Mouse (Mus musculus) naive thymus-derived CD4-positive, alpha-beta T cell, adult 2 months (primary cell): ENCODE data around the gene Pdilt.
"Not testable (repeated sequence)": the region's sequence is repeated elsewhere in the genome, so short reads cannot be mapped to it uniquely, and the experiment has no call there.

Experiments used
- DNase-seq: peaks from one replicate; pipeline ENCODE4 v3.0.0-alpha.2; 2011; ENCODE audit warnings: low read depth

Gene Pdilt

DNA sequence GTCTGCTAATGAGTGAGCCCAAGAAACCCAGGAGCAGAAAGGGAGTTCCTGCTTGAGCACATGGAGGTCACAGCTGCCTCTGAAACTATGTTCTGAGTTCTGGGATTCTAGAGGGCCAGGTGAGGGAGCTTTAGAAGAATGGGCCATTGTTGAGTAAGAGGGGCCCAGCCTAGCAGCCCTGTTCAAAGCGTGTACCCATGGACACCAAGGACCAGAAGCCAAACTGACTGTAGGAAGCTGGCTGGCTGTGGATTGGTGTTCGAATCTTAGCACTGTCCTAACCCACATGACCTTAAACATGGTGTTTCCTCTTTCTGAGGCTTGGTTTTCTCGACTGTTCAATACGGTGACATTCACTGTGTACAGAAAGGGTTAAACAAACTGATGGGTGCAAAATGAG, at the start of gene Pdilt:
Gene Pdilt, minus strand, starts transcription at position 101 of the 400 bp plus-strand sequence.
- no peak for DNase-seq

DNA sequence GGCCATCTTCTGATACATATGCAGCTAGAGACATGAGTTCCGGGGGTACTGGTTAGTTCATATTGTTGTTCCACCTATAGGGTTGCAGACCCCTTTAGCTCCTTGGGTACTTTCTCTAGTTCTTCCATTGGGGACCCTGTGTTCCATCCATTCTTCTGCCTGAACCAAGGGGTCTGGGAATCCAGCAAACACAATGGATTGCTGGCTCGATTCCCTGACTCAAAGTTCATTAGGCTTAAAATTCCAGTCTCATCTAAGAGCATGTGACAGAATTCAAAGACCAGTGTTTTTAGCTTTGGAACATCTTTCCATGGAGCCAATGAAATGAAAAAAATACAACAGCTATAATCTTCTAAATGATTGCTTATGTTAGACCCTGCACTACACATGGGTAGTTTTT, 39.2 kb upstream of the Pdilt start:
- not testable (repeated sequence) for DNase-seq

DNA sequence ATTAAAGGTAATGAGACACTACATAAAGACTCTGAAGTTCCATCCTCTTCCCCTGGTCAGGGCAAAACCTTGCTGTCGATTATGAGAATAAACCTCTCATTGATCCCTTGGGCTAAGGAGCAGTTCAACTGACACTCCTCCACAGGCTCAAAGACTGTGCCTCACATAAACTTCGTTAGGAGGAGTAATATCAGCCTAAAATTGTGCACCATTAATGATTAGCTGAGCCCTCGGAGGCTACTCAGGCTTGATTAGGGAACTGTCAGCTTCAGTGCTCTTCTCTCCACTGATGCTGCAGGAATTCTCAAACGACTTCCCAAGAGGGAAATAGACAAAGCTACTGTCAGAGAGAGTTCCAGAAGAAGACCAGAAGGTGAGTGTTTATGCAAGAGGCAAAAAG, 38.2 kb upstream of the Pdilt start:
- DNase-seq = no peak

DNA sequence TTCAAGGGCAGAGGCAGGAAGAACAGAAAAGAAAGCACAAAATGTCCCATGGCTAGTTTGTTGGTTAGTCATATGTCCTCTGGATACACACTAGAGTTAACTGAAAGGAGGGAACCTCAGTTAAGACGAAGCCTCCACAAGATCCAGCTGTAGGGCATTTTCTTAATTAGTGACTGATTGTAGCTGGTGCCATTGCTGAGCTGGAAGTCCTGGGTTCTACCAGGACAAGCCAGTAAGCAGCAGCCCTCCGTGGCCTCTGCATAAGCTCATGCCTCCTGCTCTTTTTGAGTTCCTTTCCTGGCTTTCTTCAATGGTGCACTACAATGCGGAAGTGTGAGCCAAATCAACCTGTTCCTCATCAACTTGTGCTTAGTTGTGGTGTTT, 37.2 kb upstream of the Pdilt start:
- DNase-seq = no peak

DNA sequence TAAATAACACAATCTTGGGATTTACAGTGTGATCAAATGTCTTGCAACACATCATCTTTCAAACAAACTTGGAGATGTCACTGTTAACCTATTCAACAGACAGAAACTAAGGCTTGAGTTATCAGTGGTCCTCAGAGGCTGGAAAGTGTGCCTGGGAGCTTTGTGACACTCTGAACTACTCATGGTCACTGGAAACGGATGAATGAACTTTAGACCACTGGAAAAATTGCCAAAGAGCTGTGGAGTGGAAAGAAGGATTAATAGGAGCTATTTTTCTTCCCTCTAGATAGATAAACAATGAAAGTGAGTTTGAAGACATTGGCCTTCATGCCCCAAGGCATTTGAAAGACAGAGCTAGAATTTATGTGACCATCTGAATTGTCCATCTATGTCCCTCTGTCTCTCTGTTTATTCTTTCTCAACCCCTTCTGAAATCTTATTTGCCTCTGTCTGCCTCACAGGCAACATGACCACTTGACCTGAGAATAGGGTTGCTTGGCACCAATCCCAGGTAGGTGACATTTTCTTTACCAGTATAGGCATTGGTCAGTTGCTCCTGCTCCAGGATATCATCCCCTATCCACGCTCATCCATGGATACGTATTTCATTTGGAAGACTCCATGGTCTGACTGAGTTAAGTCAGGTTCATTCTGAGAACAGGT, 36.6 kb upstream of the Pdilt start:
- no peak for DNase-seq

DNA sequence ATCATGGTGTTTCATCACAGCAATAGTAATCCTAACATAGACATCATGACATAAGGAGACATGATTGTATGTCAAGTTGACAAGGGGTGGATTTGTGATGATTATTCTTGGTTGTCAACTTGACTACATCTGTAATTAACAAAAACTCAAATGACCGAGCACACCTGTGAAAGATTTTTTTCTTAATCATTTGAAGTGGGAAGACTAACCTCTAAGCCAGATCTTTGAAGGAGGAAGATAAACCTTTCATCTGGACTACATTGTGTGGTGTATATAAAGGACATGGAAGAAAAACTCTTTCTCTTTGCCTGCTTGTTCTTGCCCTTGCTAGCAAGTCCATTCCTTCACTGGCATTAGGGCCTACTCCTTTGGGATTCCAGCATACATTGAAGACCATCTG, 30.8 kb upstream of the Pdilt start, which contains the start of gene Acsm2:
Gene Acsm2, plus strand, starts transcription at position 301 of the 400 bp plus-strand sequence.
- DNase-seq = no peak

DNA sequence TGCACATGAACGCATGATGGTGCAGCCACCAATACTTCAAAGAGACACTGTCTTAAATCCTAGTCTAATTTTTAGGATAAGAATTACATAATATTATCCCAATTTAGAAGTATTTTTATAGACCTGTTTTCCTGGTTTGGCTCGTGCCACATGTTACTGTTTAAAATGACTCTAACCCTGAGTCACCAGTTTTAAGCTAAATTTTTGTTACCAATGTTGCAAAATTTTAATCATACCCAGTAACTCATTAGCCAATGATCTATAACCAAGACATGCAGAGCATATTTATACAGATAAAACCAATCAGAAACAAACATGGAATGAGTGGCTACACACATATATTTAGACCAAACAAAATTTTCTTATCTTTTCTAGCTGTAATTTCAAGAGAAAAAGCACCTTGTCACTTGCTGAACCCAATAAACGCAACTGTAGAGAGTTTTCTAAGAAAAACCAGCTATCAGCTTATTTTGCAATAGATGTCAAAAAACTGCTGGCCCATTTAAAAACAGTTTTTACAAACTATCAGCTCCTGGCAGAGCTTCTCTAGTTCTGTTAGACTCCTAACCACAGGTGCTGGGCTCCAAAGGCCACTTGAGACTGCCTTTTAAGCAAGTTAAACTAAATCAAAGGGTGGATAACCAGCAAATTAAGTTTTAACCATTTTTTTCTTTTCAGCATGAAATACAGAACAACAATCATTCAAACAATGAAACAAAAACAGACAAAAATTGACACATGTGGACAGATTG, 27.4 kb upstream of the Pdilt start:
- no peak for DNase-seq

DNA sequence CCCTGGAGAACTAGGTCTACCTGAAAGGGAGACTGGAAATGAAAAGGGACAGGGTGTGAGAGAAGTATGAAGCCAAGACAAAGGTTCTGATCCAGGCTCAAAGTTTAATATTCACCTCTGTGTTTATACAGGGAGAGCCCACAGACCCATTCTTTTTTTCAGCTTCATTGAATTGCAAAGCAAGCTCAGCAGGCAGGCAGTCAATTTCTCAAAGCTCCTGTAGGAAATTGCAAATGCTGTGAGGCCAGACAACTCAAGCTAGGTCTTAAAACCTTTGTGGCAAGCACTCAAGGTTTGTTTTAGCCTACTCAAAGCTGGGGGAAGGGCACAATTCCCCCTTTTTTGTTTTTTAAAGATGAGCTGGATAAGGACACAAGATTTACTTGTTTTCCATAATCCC, 22.3 kb upstream of the Pdilt start:
- no peak for DNase-seq

DNA sequence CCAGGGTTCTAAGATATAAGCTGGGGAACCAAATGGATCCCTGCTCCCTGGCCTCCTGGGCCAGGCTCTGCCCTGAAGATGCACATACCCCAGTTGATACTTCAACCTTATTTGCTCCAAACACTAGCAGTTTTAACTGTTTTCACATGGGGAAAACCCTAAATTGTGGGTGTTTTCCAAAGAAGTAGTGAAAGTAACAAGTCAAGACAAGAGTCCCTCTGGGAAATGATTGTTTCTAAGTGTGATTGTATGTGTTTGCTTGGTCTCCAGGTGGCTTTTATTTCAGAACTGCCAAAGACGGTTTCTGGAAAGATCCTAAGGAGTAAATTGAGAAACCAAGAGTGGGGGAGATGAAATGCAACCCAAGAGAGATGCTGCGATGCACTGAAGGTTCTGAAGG, 19.2 kb upstream of the Pdilt start:
- no peak for DNase-seq

DNA sequence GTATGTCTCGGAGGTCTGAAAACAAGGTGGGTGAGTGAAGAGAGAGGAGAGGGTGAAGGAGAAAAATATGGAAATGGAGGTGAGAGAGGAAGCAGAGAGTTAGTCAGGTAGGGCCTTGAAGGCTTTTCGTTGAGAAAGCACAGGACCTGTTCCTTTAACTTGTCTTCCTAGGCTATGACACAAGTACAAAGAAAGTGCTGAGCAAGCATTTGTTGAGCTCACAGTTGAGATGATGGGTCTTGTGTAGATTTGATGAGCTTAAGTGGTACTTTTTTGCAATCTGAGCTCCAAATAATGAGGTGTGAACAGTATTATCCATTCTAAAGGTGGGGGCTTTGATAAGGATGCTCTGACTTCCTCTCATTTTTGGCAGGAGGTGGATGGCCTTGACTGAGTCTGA, 11.1 kb upstream of the Pdilt start:
- no peak for DNase-seq

DNA sequence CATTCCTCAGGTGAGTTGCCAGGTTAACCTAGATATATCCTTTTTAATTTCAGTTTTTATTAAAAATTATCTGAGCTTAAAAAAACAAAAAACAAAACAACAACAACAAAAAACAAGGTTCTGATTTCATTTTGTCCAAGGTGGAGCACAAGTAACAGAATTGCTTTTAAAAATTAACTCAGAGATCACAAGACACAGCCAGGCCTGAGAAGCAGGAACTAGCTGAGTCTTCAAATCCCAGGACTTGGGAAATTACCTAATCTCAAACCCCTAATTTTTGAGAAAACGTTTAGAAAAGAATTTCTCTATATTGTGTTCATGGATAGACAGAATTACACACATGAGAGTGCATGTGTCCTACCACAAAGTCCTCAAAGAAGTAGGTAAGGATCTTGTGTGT, 9.6 kb upstream of the Pdilt start:
- DNase-seq = no peak

DNA sequence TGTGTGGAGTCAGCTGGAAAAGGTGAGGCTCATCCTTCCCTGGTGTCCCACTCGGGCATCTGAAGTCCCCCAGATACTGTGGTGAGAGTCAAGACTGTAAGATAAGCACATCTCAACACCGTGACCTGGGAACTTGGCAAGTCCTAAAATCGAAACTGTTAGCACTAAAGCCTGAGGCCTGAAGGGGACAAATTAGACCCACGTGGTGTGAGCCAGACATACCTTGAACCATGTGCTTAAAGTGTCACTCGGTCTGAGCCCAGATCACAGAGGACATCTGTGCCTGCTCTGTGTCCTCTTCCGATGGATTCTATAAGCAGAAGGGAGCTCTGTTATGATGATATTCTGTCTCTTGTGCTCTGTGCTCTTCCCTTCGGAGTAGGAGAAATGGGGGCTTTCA, 5.3 kb upstream of the Pdilt start:
- no peak for DNase-seq

DNA sequence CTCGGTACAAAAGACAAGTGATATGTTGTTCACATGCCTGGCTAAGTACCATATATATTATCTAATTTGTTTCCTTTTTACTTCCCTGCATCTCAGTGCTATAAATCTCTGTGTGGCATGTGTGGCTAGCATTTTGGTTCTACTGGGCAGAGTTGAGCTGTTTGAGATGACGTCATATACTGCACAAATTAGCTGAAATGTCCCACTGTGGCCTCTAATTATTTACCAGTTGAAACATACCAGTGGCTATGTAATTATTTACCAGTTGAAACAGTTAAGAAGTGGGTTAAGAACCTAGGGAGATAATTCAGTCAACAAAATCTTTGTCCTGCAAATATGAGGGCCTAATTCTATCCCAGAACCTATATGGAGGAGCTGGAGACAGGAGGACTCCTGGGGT, 4.3 kb upstream of the Pdilt start:
- DNase-seq = no peak

DNA sequence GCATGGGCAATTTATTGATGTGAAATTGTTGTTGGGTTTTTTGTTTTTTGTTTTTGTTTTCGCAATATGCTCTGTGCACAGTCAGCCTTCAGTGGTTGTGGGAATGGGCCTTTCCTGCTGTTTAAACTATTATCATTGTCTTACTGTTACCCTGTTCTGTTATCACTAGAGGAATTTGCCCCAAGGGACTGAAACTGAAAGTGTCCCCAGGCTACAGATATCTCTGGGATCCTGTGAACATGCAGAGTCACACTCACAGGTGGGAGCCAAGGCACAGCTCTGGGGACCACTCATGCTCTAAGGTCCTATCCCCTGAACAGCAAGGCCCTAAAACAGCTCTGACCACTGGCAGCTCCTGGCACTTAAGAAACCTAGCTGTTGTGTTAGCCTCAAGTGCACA, 3.8 kb upstream of the Pdilt start:
- DNase-seq = no peak

DNA sequence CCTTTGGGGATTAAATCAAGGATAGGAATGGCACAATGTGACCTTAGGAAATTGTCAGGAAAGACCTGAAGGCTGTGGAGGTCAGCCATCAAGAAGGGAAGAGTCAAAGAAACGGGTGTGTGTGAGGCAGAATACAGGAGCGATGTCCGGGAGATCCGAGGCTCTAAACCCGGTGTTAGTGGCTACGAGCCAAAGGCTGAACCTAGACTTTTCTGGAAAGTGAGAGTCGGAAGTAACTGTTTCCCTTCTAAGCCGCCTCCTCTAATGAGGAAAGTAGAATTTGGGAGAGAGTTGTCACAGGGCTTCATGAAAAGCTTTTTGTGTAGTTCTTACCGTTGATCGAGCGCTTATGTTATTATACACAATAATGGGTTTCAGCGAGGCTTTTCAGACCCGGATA, 3.2 kb upstream of the Pdilt start:
- no peak for DNase-seq

DNA sequence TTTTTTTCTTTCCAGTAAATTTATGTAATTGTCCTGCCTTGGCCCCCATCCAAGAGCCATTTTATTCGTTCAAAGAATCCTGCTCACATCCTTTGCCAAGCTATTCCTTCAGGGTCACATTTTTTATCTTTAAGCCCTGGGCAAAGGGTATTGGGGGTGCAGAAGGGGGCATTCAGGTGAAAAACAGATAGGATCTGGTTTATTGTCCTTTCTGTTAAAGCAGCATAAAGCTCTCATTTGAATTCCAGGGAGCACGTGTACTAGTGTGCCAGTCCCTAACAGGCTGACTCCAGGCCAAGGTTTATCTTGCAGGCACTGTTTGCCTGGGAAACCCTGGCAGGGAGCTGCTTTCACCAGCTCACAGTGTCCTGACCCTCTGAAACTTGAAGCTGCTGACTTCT, 2.6 kb upstream of the Pdilt start:
- DNase-seq = no peak

DNA sequence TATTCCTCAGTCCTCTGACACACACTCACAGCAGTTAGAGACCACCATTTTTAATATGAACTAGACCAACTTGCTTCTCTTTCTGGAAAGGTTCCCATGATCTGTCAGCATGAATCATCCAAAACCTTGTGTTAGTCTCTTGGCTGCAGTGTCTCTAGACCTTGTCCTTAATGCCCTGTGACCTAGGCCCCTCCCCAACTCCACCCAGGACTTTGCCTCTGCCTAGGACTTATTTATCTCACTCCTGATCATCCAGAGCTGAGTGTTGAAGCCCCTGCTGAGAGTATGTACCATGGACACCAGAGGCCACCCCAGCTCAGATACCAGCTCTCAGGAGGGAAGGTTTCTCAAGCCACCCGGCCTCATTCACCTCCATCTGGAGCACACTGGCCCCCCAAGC, 904 bp downstream of the Pdilt start:
- no peak for DNase-seq

DNA sequence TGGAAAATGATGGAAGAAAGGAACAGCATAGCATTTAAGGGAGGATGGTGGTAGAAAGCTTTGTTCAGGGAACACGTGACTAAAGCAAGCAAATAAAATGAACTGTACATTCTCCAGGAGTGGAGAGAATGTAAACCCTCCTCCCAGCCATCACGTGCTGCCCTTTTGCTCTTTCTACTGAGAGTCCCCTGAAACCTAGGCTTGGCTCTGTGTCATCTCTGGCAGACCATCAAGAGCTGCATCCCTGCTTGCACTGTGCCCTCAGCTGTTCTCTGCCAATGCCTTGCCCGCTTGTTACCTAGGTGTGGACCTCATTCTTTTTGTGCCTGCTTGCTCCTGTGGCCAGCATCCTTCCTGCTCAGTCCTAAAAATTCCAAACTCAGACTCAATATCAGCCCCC, 1.5 kb downstream of the Pdilt start:
- no peak for DNase-seq

DNA sequence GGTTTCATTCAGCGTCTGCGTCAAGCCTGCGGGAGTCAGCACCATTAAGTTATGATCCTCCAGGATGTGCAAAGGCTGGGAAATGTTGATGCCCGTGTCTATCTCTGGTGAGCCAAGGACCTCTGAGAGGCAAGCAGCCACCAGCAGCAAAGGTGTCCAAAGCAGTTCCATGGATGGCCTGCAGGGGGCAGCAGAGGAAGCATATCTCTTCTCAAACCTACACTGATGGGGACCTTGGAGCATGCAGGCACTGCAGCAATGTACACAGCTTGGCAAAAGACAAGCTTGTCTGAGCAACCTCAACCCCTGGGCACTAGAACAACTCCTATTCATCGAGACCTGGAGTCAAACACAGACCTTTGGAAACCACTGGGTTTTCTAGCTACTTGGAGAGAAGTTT, 3.6 kb downstream of the Pdilt start:
- peak; percentile 1 for DNase-seq

DNA sequence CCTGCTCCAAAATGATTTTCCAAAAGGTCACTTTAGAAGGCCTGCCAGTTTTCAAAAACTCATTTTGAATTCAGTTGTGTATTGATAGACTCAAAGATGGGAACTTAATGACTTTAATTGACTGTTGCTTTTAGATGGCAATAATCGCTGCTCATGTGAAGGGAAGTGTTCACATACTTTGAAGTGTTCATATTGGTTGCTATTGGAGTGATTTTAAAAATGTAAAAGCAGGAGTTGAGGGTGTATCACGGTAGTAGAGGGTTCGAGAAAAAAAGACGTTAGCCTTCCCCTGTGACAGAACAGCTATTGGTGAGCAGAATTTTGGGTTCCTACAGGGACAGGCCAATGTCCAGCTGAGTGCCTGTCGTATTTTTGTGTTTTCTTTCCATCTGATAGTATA, 4.1 kb downstream of the Pdilt start, which contains the start of gene Acsm5:
Gene Acsm5, plus strand, starts transcription at position 301 of the 400 bp plus-strand sequence.
- no peak for DNase-seq

DNA sequence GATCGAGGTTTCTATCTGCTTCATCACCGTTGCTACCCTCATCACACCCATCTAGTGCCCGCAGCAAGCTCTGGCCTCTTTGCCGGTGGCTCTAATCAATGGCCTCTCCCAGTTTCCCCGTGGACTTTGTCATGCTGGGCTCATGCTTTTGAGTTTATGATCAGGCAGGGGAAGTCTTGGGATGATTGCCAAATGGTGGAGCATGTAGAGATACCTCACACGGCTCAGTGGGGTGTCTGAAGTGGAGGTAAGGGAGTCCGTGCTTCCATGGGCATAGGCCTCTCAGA, 7.1 kb downstream of the Pdilt start:
- no peak for DNase-seq

DNA sequence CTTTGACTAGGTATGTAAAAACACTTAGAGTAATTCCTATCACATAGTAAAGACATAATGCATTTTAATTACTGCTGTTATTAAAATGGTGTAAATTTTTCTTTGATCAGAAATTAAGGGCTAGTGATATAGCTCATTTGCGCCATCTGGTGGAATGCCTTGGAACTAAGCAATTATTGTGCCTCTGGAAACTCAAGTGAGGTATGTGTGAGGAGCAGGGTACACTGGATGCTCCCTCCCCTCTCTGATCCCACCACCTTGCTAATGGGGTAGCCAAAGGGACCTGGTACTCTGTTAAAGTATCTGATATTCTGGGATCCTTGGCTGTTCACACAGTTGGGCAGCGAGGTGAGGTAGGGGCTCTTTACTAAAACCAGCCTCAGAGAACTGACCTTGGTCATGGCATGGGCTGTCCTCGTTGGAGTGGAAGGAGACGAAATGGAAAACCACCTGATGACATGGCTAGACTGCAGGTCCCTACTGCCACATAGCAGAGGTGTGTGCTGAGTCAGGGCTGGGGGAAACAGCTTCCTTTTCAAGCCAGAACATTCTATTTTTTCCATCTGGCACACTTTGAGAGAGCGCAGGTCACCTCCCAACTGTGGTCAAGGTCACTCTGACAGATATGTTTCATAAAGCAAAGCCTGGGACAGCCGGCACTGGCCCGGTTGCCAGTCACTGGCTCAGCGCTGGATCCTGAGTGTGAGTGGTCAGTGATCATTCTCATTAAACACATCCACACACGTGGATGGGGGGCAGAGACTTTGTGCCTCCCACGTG, 7.6 kb downstream of the Pdilt start:
- DNase-seq = peak; percentile 9

DNA sequence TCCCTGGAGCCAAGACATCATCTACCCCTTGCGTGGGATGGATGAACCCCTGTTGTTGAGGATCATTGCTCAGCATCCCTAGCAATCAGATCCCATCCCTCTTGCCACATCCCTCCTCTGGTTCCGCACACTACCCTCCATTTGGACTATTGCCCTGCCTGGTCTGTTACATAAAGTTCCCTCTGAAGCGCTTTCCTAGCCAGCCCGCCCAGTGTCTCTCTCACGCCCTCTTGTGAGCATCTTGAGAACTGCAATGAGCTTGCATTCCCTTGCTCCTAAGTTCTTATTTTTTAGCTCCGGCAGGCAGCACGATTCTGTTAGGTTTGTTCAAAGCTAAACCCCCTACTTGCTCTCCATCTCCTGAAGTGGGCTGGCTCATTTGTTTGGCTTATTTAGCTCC, 10.2 kb downstream of the Pdilt start:
- DNase-seq = no peak
